In genomic region chr17:34025756-34026151, GRCm38 (mm10) we compare ENCODE assay signal across 8 mouse cellular contexts. TPM values are rescaled to one million over a fixed set of nuclear protein-coding genes. Genes with fewer than 3 reads are reported as not detected.
DNase-seq lines count a peak whose midpoint lies in the region; ATAC-seq lines count a peak whose summit lies in the region.

No protein-coding gene starts in this region.

- peak overlapping the region; percentile 73; the same call in 1 of the 2 replicates for H3K9ac ChIP-seq in intestine, embryonic 15.5 days
- H3K9ac ChIP-seq in neural tube, embryonic 12.5 days, result peak overlapping the region; percentile 96

- H3K36me3 ChIP-seq in megakaryocyte, embryonic 14.5 days (replicated peaks; ENCODE audit: low read length), result peaks cover 57% of the 10 kb centered on the region
- H3K36me3 ChIP-seq in intestine, embryonic 15.5 days, result peaks cover 19% of the 10 kb centered on the region
- peaks cover 45% of the 10 kb centered on the region for H3K36me3 ChIP-seq in neural tube, embryonic 12.5 days

- H3K27me3 ChIP-seq in megakaryocyte, embryonic 14.5 days (replicated peaks), result no peaks in the 10 kb centered on the region
- H3K27me3 ChIP-seq in intestine, embryonic 15.5 days (replicated peaks), result no peaks in the 10 kb centered on the region
- H3K27me3 ChIP-seq in neural tube, embryonic 12.5 days (replicated peaks), result no peaks in the 10 kb centered on the region

- WGBS in intestine, embryonic 15.5 days, result 23% methylated on average over 7 of the region's 7 CpGs
- 2% methylated on average over 7 of the region's 7 CpGs for WGBS in neural tube, embryonic 12.5 days

- peak overlapping the region; percentile 94 for H3K4me2 ChIP-seq in intestine, embryonic 15.5 days (replicated peaks)
- peak overlapping the region; percentile 98 for H3K4me2 ChIP-seq in neural tube, embryonic 12.5 days (replicated peaks)

- H3K9me3 ChIP-seq in megakaryocyte, embryonic 14.5 days, result peaks cover 22% of the 10 kb centered on the region
- H3K9me3 ChIP-seq in intestine, embryonic 15.5 days, result no peaks in the 10 kb centered on the region
- peaks cover 2% of the 10 kb centered on the region; the same call in 1 of the 2 replicates for H3K9me3 ChIP-seq in neural tube, embryonic 12.5 days

- DNase-seq in cerebellum, adult 11-12 months, result peak; percentile 70
- no peak for DNase-seq in natural killer cell, adult 2 months (ENCODE audit: low spot score in 2 of 2)
- DNase-seq in urinary bladder, postnatal 14 days (ENCODE audit: low spot score), result no peak

- peaks cover 69% of the 10 kb centered on the region for H3K4me1 ChIP-seq in megakaryocyte, embryonic 14.5 days
- peaks cover 57% of the 10 kb centered on the region for H3K4me1 ChIP-seq in intestine, embryonic 15.5 days (replicated peaks)
- H3K4me1 ChIP-seq in neural tube, embryonic 12.5 days, result peaks cover 66% of the 10 kb centered on the region

- H3K4me3 ChIP-seq in megakaryocyte, embryonic 14.5 days (replicated peaks), result peak overlapping the region; percentile 96
- peak overlapping the region; percentile 79 for H3K4me3 ChIP-seq in intestine, embryonic 15.5 days (replicated peaks)
- H3K4me3 ChIP-seq in neural tube, embryonic 12.5 days, result peak overlapping the region; percentile 90

- H3K27ac ChIP-seq in intestine, embryonic 15.5 days, result no peak overlapping the region
- peak overlapping the region; percentile 95; the same call in 1 of the 2 replicates for H3K27ac ChIP-seq in neural tube, embryonic 12.5 days

- no peak for ATAC-seq in cerebellum, adult (ENCODE audit: insufficient number of reproducible peaks, low FRiP score, low TSS enrichment)
- no peak for ATAC-seq in megakaryocyte, adult 5-6 weeks (ENCODE audit: poor library complexity, severe bottlenecking)
- no peak for ATAC-seq in intestine, embryonic 15.5 days
- ATAC-seq in neural tube, embryonic 12.5 days (ENCODE audit: low FRiP score, low read depth), result peak; percentile 41

RNA-seq across cellular contexts. Expression of gene Ring1, which starts 1.3 kb away (rescaled TPM):
- polyA plus RNA-seq in megakaryocyte, embryonic 14.5 days (2012; ENCODE audit: insufficient read depth, low replicate concordance), result 5.3 and 24.9 TPM in 2 replicates
- total RNA-seq in megakaryocyte, adult 5-6 weeks (2015), result 5.3 and 6.7 TPM in 2 replicates
- 7.9 and 9.6 TPM in 2 replicates for total RNA-seq in megakaryocyte, adult 5-6 weeks (2017)
- 16.8 and 18.2 TPM in 2 replicates for polyA plus RNA-seq in intestine, embryonic 15.5 days (2015; fragmentation: Nextera tagmentation; extraction: Ambion mirVana)
- 25.9 and 30.7 TPM in 2 replicates for polyA plus RNA-seq in neural tube, embryonic 12.5 days (2016; fragmentation: Nextera tagmentation; extraction: Ambion mirVana)

RNA-seq across cellular contexts. Expression of gene H2-Ke6, which starts 2.1 kb away (rescaled TPM):
- polyA plus RNA-seq in megakaryocyte, embryonic 14.5 days (2012; ENCODE audit: insufficient read depth, low replicate concordance), result 12.4 and 22.2 TPM in 2 replicates
- total RNA-seq in megakaryocyte, adult 5-6 weeks (2015), result 67.7 and 84.3 TPM in 2 replicates
- 34.6 and 35.5 TPM in 2 replicates for total RNA-seq in megakaryocyte, adult 5-6 weeks (2017)
- 51.5 and 60.9 TPM in 2 replicates for polyA plus RNA-seq in intestine, embryonic 15.5 days (2015; fragmentation: Nextera tagmentation; extraction: Ambion mirVana)
- polyA plus RNA-seq in neural tube, embryonic 12.5 days (2016; fragmentation: Nextera tagmentation; extraction: Ambion mirVana), result 61.3 and 70.6 TPM in 2 replicates

RNA-seq across cellular contexts. Expression of gene Slc39a7, which starts 5.7 kb away (rescaled TPM):
- 63.6 and 95.7 TPM in 2 replicates for polyA plus RNA-seq in megakaryocyte, embryonic 14.5 days (2012; ENCODE audit: insufficient read depth, low replicate concordance)
- total RNA-seq in megakaryocyte, adult 5-6 weeks (2015), result 5.4 and 6.4 TPM in 2 replicates
- 72.5 and 83.1 TPM in 2 replicates for total RNA-seq in megakaryocyte, adult 5-6 weeks (2017)
- 151 and 172 TPM in 2 replicates for polyA plus RNA-seq in intestine, embryonic 15.5 days (2015; fragmentation: Nextera tagmentation; extraction: Ambion mirVana)
- polyA plus RNA-seq in neural tube, embryonic 12.5 days (2016; fragmentation: Nextera tagmentation; extraction: Ambion mirVana), result 172 and 173 TPM in 2 replicates

RNA-seq across cellular contexts. Expression of gene Rxrb, which starts 5.9 kb away (rescaled TPM):
- polyA plus RNA-seq in megakaryocyte, embryonic 14.5 days (2012; ENCODE audit: insufficient read depth, low replicate concordance), result 66.5 and 117 TPM in 2 replicates
- total RNA-seq in megakaryocyte, adult 5-6 weeks (2015), result 19.6 and 23.4 TPM in 2 replicates
- total RNA-seq in megakaryocyte, adult 5-6 weeks (2017), result 23.7 and 27.2 TPM in 2 replicates
- 41.8 and 45.0 TPM in 2 replicates for polyA plus RNA-seq in intestine, embryonic 15.5 days (2015; fragmentation: Nextera tagmentation; extraction: Ambion mirVana)
- polyA plus RNA-seq in neural tube, embryonic 12.5 days (2016; fragmentation: Nextera tagmentation; extraction: Ambion mirVana), result 65.2 and 69.1 TPM in 2 replicates

RNA-seq across cellular contexts. Expression of gene Col11a2, which starts 13.5 kb away (rescaled TPM):
- 19.6 and 36.5 TPM in 2 replicates for polyA plus RNA-seq in megakaryocyte, embryonic 14.5 days (2012; ENCODE audit: insufficient read depth, low replicate concordance)
- total RNA-seq in megakaryocyte, adult 5-6 weeks (2015), result 0.36 and 0.87 TPM in 2 replicates
- 1.2 and 1.5 TPM in 2 replicates for total RNA-seq in megakaryocyte, adult 5-6 weeks (2017)
- polyA plus RNA-seq in intestine, embryonic 15.5 days (2015; fragmentation: Nextera tagmentation; extraction: Ambion mirVana), result 0.90 and 1.0 TPM in 2 replicates
- polyA plus RNA-seq in neural tube, embryonic 12.5 days (2016; fragmentation: Nextera tagmentation; extraction: Ambion mirVana), result 5.7 and 6.3 TPM in 2 replicates
